Mouse (Mus musculus): ENCODE measurements around the gene Anapc11. TPM values are rescaled to one million over a fixed set of nuclear protein-coding genes. Genes with fewer than 3 reads are reported as not detected.

Anapc11 gene
- total RNA-seq, 2 experiments from 2014 or later, result 84.4 to 89.0 TPM

- DNase-seq, result no peak
These were observed 7.4 kb downstream of the Anapc11 start for GRCm38 (mm10) chr11:120605667-120606066.

DNA sequence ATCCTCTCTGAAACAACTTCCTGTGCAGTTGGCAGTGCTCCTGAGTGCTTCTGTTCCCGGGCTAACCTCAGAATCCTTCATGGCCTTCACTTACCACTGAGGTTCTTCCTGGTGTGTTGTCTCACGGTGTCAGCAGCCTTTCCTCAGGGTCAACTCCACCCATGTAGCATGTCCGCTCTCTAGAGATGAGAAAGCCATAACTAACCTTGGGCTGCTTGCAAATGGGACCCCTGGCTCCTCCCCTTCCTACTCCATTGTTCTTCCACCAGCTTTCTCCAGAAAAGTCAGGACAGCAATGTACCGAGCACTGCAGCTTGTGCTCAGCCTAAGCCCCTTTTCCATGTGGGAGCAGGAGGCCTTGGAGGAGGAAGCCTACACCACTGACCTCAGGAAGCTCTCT, 8.5 kb downstream of the Anapc11 start:
- peak in 1 of 2 experiments; percentile 4 for DNase-seq

- peak in 1 of 2 experiments; percentile 3 for DNase-seq
These were observed 10.2 kb downstream of the Anapc11 start, which contains the start of gene Npb for GRCm38 (mm10) chr11:120608241-120609034. TSS of gene Npb (plus strand) at chr11:120608477.

GRCm38 (mm10) chr11:120609250-120609649, 11.0 kb downstream of the Anapc11 start:
- DNase-seq, result no peak

GRCm38 (mm10) chr11:120610477-120611046, 12.3 kb downstream of the Anapc11 start:
- no peak for DNase-seq

GRCm38 (mm10) chr11:120612763-120613162, 14.5 kb downstream of the Anapc11 start:
- DNase-seq, result peak; percentile 67 to 80

DNA sequence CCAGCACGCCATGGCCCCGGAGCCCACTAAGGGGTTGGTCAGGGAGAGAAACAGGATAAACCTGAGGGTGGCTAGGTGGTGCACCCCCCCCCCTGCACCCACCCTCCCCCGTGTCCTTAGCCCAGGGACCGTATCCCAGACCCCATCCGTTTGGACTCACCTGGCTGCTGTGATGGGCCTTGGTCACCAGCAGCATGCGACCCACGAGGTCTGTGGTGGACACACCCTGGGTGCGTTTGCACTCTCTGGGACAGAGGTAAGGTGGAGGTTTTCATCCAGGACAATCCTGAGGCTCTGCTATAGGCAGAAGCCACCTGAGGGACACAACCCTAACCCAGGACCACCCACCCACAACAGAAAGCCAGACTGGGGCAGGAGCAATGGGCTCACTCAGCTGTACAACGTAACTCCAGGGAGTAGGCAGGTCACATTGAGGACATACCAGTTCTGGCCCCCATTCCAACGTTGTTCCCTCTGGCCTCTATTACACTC, 15.3 kb downstream of the Anapc11 start:
- no peak for DNase-seq

DNA sequence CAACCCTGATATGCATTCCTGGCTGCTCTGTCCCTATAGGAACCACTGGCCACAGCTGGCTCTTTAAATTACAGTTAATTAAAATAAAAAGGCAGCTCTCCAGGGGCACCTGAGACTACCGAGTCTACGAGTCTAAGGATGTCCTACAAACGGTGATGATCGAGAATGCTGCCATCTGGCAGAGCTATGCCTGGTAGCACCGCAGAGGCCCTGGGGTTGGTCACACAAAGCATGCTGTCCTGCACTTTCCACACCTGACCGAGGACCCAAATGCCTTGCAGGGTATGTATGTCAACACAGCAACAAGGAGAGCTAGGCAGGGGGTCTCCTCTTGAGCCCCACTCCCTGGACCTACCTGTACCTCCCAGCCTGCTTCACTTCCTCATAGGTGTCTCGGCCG, 15.8 kb downstream of the Anapc11 start:
- no peak for DNase-seq

GRCm38 (mm10) chr11:120615167-120615566, 16.9 kb downstream of the Anapc11 start:
- DNase-seq, result no peak

DNA sequence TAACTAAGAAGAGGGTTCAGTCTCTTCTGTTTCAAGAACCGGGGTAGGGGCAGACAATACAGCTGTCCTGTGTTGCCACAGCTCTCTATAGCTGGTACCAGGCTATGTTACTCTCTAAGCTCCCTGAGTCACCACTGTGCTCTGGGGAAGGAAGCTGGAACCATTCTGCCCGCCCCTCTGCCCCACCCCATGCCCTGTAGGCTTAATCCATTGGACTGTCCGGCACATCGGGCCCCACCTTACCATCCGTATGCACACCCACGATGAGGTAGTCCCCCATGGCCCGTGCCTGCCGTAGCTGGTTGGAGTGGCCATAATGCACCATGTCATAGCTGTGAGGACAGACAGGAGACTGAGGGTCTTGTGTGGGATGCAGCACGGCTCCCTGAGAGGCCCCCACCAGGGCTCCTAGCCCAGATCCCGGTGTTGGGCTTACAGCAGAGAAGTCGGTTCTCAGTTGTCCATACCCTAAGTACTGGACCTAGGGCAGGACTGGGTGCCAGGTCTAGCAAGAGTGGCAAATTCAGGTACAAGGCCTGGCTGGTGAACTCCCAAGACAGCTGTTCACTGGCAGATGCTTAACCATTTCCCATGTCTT, 17.5 kb downstream of the Anapc11 start:
- DNase-seq, result no peak

- no peak for DNase-seq
These were observed 18.5 kb downstream of the Anapc11 start for GRCm38 (mm10) chr11:120616617-120617294.

DNA sequence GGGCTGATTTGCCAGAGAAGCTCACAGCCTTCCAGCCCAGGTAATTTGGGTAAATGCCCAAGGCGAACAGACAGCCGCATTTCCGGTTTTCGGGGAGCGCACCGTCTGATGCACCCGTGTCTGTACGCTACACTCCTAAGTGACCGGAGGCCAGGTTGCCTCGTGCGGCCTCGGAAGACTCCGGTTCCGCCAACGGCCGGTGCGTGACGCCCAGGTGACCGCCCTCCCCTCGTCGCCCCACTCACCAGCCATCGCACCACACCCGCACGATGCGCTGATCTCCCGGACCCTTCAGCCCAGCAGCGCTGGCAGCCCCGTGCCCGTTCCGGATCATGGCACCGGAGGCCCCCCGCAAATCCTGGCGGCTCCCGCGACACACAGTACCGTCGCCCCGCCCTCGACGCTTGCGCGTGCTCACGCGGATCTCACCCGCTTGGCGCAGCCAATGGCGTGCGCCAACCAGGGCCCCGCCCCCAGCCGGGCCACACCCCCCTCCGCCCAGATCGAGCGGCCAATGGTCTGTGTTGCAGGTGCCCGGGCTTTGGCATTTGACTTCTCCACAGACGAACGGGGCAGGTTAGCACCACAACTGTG, 19.4 kb downstream of the Anapc11 start, which contains the start of gene Pcyt2:
Pcyt2 (minus strand) TSS at position 418 of the 594 bp plus-strand sequence.
- DNase-seq, result peak; percentile 90 to 93

DNA sequence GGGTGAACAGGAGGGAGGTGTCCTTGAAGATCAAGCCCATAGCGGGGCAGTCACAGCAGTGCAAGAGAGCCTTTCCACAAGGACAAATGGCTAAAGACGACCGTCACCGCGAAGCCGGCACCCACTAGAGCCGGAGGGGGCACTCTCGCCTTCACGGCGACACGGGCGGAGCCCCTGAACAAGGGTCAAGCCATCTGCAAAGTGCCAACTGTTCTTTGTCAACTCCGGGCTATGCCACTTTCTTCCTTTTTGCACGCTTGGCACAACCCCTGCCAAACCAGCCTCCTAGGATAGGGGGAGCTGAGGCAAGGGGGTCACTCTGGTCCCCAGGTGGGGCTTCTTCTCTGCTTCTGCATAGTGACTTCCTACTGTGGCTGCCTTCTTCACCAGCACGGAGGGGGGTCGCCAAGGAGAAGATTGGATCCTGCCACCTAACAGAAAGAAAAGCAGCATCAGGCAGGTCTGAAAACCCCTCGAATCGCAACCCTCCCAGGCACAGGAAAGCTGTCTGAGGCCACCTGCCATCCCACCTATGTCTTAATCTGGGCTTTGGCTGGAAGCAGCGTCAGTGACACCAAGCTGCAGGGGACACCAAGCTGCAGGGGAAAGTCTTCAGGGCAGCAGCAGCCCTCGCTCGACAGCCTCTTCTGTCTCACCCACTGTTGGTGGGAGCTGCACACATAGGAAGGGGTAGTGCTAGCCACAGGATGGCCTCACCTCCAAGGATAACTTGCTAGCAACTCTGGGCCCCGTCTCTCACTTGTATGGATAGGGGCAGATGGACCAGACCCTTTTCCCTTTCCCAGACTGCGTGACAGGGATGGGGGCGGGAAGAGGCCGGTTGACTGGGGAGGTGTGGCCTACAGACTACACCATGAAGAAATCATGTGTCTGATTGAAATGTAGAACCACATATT, 20.7 kb downstream of the Anapc11 start:
- DNase-seq, result no peak

- no peak for DNase-seq
These were observed 22.0 kb downstream of the Anapc11 start for GRCm38 (mm10) chr11:120620195-120620594.

- no peak for DNase-seq
These were observed 24.6 kb downstream of the Anapc11 start for GRCm38 (mm10) chr11:120622805-120623204.

- peak; percentile 57 to 75 for DNase-seq
These were observed 25.9 kb downstream of the Anapc11 start for GRCm38 (mm10) chr11:120623961-120624679.

DNA sequence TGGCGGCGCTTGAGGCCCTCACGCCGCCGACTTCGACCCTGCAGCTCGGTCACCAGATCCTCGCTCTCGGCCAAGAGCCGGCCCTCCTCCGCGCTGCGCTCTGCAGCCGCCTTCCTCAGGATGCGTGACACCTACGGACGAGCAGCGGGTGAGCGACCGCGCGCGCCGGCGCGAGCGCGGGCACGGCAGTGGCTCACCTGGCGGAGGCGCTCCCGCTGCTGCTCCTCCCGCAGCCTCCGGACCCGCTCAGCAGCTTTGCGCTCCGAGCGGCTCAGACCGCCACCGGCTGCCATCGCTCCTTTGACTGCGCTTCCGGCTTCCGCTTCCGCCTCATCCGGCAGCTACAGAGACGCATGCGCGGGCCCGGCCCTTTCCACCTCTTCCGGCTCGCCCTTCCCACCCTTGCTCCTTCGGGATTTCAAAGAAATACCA, 26.5 kb downstream of the Anapc11 start:
- peak; percentile 89 to 93 for DNase-seq

DNA sequence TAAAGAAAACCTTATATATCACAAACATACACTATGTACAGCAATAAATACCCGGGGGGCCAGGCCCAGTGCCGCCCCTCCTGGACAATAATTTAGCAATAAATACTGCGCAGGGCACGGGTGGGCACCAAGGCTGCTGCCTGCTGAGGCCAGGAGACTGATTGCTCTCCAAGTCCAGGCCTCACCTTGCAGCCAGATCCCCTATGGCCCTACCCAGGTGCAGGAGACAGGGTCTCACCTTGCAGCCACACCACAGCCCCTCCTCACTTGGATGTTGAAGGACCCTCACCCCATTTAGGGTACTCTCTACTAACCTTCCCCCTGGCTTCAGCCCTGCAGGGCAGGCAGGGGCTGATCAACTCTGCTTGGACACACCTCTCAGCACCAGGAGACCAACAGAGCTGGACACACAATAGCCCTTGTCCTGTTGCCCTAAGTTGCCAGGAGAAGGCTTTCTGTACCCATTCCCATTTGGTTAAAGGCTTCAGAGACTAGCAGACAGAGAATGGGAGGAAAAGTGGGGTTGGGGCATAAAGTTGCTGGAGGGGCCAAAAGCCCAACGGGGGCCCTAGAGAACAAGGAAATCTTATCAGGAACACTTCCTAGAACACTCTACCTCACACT, 27.0 kb downstream of the Anapc11 start, which contains the start of gene Sirt7:
Sirt7 (minus strand) TSS at position 89 of the 624 bp plus-strand sequence.
- DNase-seq, result no peak

- no peak for DNase-seq
These were observed 28.7 kb downstream of the Anapc11 start for GRCm38 (mm10) chr11:120626785-120627467.

All from heart, adult 18-20 months (tissue).